Mouse (Mus musculus) thymus, adult 2 months (tissue): ENCODE measurements around the gene Klhdc9. TPM values are rescaled to one million over a fixed set of nuclear protein-coding genes. Genes with fewer than 3 reads are reported as not detected.
"Not testable (repeated sequence)": the region's sequence is repeated elsewhere in the genome, so short reads cannot be mapped to it uniquely, and the experiment has no call there.

Experiments
- DNase-seq: peaks from one replicate; pipeline ENCODE4 v3.0.0; 2021
- H3K27ac ChIP-seq: fragments of 200-500 bp; 2 replicates; pipeline ENCODE4 v1.5.1; 2012; ENCODE audit warnings: low read length, control low read depth; ENCODE audit not compliant: control insufficient read depth, insufficient read depth
- H3K27me3 ChIP-seq: fragments of 200-500 bp; 2 replicates; pipeline ENCODE4 v1.6.1; 2012; ENCODE audit warnings: mild to moderate bottlenecking, low read length, moderate library complexity, mixed read lengths; ENCODE audit not compliant: control insufficient read depth, insufficient read depth
- H3K36me3 ChIP-seq: fragments of 200-500 bp; 2 replicates; pipeline ENCODE4 v1.6.1; 2012; ENCODE audit warnings: mild to moderate bottlenecking, low read length, moderate library complexity; ENCODE audit not compliant: control insufficient read depth, insufficient read depth
- H3K4me1 ChIP-seq: fragments of 200-500 bp; replicated peaks from 2 replicates; pipeline ENCODE4 v1.6.1; 2012; ENCODE audit warnings: low read length; ENCODE audit not compliant: control insufficient read depth, insufficient read depth
- H3K4me3 ChIP-seq: fragments of 200-500 bp; 2 replicates; pipeline ENCODE4 v1.5.1; 2012; ENCODE audit warnings: mild to moderate bottlenecking, low read length, control low read depth, moderate library complexity; ENCODE audit not compliant: control insufficient read depth, insufficient read depth
- CTCF ChIP-seq: fragments of 200-500 bp; IDR thresholded peaks from 2 replicates; pipeline ENCODE4 v1.5.1; 2012; ENCODE audit warnings: mild to moderate bottlenecking, control low read depth, low read length, moderate library complexity, borderline replicate concordance; ENCODE audit not compliant: control insufficient read depth, poor library complexity, insufficient read depth; ENCODE audit errors: extremely low read depth
- POLR2A ChIP-seq: fragments of 200-500 bp; IDR thresholded peaks from 2 replicates; pipeline ENCODE4 v1.6.1; 2012; ENCODE audit warnings: mild to moderate bottlenecking, low read length, control low read depth, moderate library complexity; ENCODE audit not compliant: control insufficient read depth, poor library complexity, insufficient read depth; ENCODE audit errors: extremely low read depth
- WGBS: fragments of 180-500 bp; shearing (Covaris S2); methylation state at CpG from one replicate; pipeline ENCODE4 v1.1.7; 2018; 5-methylcytosine and 5-hydroxymethylcytosine counted together
- polyA plus RNA-seq: library from polyadenylated mRNA; depleted of rRNA; stranded (reverse); fragments of >200 nt; gene quantifications from 2 replicates; pipeline ENCODE4 v1.2.3, GENCODE M21; 2012

Gene Klhdc9
- polyA plus RNA-seq, 1 experiment, result 0.39 TPM

GRCm38 (mm10) chr1:171329433-171330215, 31.0 kb downstream of the Klhdc9 start:
- Histone ChIP-seq H3K36me3 (no peaks in the 10 kb centered on the region), H3K27me3 (no peaks in the 10 kb centered on the region), H3K4me1 (peaks cover 8% of the 10 kb centered on the region), H3K4me3 (peak overlapping the region; percentile 90), H3K27ac (peak overlapping the region; percentile 16; the same call in 1 of the 2 replicates)
- DNase-seq, result peak; percentile 80
- TF ChIP-seq CTCF (no peak), POLR2A (no peak)
- 1% methylated on average over 47 of the region's 61 CpGs for WGBS

- H3K36me3 ChIP-seq, result no peaks in the 10 kb centered on the region
- peak within 1 kb of the TSS; percentile 79 for H3K27ac ChIP-seq
- no peaks in the 10 kb centered on the region for H3K27me3 ChIP-seq
- TF ChIP-seq CTCF (peak; percentile 44; the same call in 1 of the 2 replicates), POLR2A (peak; percentile 41; the same call in 1 of the 2 replicates)
- DNase-seq, result peak; percentile 88
- H3K4me3 ChIP-seq, result peak within 1 kb of the TSS; percentile 90
- H3K4me1 ChIP-seq, result peaks cover 8% of the 10 kb centered on the region
- under 1% methylated on average over 42 of the region's 48 CpGs for WGBS
Observed at GRCm38 (mm10) chr1:171328839-171329432, 31.7 kb downstream of the Klhdc9 start, which contains the start of gene Dedd. Gene Dedd (plus strand): TSS chr1:171329145.

- TF ChIP-seq POLR2A (no peak), CTCF (no peak)
- 50% methylated on average over 9 of the region's 9 CpGs for WGBS
- H3K4me1 ChIP-seq, result peaks cover 8% of the 10 kb centered on the region
- no peak for DNase-seq
- peak overlapping the region; percentile 90 for H3K4me3 ChIP-seq
- H3K36me3 ChIP-seq, result no peaks in the 10 kb centered on the region
- peak overlapping the region; percentile 79 for H3K27ac ChIP-seq
- H3K27me3 ChIP-seq, result no peaks in the 10 kb centered on the region
Observed at GRCm38 (mm10) chr1:171328244-171328643, 32.4 kb downstream of the Klhdc9 start.

GRCm38 (mm10) chr1:171326588-171326987, 34.0 kb downstream of the Klhdc9 start:
- not testable (repeated sequence) for H3K36me3 ChIP-seq, H3K27me3 ChIP-seq, H3K4me3 ChIP-seq, DNase-seq, H3K27ac ChIP-seq, H3K4me1 ChIP-seq
- WGBS, result 69% methylated on average over 4 of the region's 4 CpGs

- H3K36me3 ChIP-seq, result no peaks in the 10 kb centered on the region
- TF ChIP-seq POLR2A (no peak), CTCF (no peak)
- DNase-seq, result no peak
- WGBS, result 93% methylated on average over 2 of the region's 2 CpGs
- H3K4me1 ChIP-seq, result peaks cover 6% of the 10 kb centered on the region
- no peaks in the 10 kb centered on the region for H3K27me3 ChIP-seq
- H3K27ac ChIP-seq, result no peak overlapping the region
- H3K4me3 ChIP-seq, result no peak overlapping the region
Observed at GRCm38 (mm10) chr1:171325571-171325970, 35.0 kb downstream of the Klhdc9 start.

- no peak for DNase-seq
- WGBS, result 100% methylated on average over 1 of the region's 1 CpGs
- H3K27me3 ChIP-seq, result no peaks in the 10 kb centered on the region
- no peaks in the 10 kb centered on the region for H3K4me1 ChIP-seq
- TF ChIP-seq POLR2A, result no peak
- TF ChIP-seq CTCF, result no peak
- no peak overlapping the region for H3K27ac ChIP-seq
- H3K36me3 ChIP-seq, result no peaks in the 10 kb centered on the region
- no peak overlapping the region for H3K4me3 ChIP-seq
Observed at GRCm38 (mm10) chr1:171322012-171322411, 38.6 kb downstream of the Klhdc9 start.
